Mouse (Mus musculus): ENCODE results near the gene Gm16429. TPM values are rescaled to one million over a fixed set of nuclear protein-coding genes. Genes with fewer than 3 reads are reported as not detected.
"Not testable (repeated sequence)": the region's sequence is repeated elsewhere in the genome, so short reads cannot be mapped to it uniquely, and the experiment has no call there.

Gm16429 gene
- not detected for total RNA-seq (2021)
- long read RNA-seq, experiment 1, result 0 reads
- long read RNA-seq, experiment 2, result 0 reads

DNA sequence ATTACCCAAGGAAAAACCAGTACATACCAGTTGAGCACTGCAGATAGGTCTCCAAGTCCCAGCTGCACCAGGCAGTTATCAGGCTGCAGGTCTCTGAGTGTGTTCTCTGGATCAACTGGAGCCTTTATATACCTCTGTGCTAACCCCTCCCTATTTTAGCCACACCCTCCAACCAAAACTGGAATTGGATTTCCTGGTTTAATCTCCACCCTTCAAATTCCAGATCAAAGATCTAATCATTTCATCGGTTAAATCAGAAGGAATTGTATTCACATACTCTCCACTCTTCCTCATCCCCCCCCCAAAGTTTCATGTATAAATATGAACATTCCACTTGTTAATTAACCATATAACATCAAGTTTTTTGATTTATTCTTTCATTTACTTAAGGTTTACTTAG, at the start of gene Gm16429:
TSS of gene Gm16429 (minus strand) at position 101 of the 400 bp plus-strand sequence.
- not testable (repeated sequence) for DNase-seq

Other genes with a start within 250 kb of the Gm16429 start
- not detected for gene Gm7792, start 85.3 kb downstream of the Gm16429 start, total RNA-seq (2021)
- not detected for gene BC061212, start 141.5 kb upstream of the Gm16429 start, total RNA-seq (2021)
- not detected for gene Gm6351, start 147.3 kb upstream of the Gm16429 start, total RNA-seq (2021)